Mouse (Mus musculus): ENCODE measurements at regions not wholly inside any gene's neighbourhood (a gene's known extent, or its start where the extent isn't known, plus 50 kb on each side); places are given as distances from the start of the nearest gene placed in this dataset.

DNA sequence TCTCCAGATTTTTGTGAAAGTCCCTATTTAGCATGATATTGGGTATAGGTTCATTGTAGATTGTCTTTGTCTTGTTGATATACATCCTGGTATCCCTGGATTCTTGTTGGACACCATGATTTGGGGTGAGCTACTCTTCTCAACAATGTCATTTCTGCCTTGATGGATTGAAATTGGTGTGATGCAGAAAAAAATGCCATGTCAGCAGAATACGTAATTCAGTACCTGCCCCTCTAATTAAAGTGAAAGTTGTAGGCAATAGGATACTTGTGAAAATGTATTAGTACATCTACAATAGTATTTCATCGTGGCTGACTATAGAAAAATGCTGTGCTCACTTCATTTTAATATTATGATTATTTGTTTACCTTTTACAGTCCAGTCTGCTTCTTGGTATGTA lies 280.7 kb upstream of the Gm21293 start:
- ATAC-seq (replicated peaks; ENCODE audit: low FRiP score, poor library complexity, severe bottlenecking) = no peak

DNA sequence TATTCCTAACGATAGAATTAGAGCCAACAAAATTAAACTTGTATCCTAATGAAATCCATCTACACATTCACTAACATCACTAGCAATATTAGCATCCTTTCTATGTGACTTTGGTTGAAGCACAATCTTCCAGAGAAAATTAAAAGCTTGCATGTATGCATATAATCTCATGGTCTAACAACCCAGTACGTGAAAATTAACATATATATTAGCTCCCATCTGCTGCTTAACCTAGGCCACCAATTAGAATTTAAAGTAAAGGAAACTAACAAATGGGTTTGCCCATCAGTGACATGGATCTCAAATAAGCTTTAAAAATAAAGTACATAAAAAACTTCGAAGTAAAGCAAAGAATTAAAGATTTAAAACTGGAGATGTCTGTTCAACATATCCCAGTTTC lies 278.9 kb upstream of the Gm21293 start:
- no peak for ATAC-seq (replicated peaks; ENCODE audit: low FRiP score, poor library complexity, severe bottlenecking)

DNA sequence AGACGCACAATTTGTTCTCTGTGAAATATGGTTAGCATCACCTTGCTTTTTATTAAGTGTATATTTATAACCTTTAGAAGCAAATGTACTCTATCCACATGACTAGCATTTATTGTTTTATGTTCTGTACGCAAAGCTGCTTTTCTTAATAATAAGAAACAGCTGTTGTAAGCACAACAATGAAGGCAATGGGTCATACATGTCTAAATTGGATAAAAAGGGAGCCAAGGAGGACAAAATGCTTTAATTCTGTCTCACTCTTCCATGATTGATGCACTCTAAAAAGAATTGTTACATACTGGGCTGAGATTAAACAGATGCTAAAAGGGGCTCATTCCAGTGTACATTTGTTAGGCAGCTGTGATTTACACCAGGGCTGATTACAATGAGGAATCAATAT lies 232.7 kb upstream of the Gm21293 start:
- ATAC-seq (replicated peaks; ENCODE audit: low FRiP score, poor library complexity, severe bottlenecking) = no peak

DNA sequence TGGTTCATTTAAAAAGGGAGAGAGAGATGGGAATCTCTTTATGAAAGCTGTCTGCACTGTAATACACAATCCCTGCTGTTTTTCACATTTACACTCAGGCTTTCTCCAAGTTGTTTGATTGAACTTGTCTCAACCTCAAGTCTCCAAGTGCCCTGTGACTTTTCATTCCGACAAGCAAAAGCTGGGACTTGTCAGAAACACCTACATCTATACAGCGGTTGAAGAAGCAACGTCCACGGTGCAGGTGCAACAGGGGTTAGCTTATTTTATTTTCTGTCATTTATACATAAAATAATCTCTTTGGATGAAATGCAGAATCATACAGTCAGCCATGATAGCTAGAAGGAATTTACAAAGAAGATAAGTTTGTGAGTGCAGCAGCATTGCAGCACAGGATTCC lies 184.6 kb upstream of the Gm21293 start:
- ATAC-seq (replicated peaks; ENCODE audit: low FRiP score, poor library complexity, severe bottlenecking) = no peak

DNA sequence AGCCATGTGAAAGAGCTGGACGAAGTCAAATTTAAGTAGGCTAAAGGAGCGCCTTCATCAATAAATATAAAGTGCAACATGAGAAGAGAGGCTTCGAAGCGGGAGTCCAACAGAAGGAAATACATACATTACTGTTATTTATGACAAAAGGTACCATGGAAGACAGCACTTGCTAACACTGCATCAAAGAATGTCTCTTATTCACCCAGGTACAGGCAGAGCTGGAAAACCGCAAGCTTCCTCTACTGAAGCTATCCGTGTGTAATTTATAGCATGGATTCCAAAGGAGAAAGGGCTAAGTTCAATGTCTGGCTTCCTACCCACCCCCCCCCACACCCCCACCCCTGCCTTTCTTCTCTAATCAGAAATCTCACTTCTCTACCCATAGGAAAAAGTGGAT lies 166.7 kb upstream of the Gm21293 start:
- no peak for ATAC-seq (replicated peaks; ENCODE audit: low FRiP score, poor library complexity, severe bottlenecking)

DNA sequence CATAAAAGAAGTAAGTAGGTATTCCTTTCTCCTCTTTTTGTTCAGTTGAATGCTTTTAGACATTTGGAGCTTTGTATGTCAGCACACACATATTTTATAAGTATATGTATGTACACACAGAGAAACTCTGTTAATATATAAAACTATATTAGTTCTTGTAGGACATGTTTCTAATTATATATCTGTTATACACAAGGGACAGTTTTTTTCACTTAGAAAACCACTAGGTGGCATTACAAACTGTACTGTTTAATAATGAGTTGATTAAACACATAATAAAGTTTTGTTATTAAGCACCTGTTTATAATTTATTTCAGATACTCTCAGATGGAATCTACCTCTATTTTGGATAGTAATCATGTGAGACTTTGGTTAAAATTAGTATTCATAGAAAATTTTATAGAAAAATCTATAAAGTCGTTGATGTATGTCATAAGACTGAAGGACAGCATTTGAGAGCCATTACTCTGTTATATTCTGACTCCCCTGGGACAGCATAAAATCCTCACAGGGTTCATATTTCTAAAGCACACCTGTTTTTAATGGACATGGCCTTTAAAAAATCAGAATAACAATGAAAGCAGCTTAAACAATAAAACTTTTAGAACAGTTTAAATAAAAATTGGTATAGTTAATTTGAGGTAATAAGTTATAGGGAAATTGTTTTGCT lies 158.4 kb upstream of the Gm21293 start:
- no peak for ATAC-seq (replicated peaks; ENCODE audit: low FRiP score, poor library complexity, severe bottlenecking)

DNA sequence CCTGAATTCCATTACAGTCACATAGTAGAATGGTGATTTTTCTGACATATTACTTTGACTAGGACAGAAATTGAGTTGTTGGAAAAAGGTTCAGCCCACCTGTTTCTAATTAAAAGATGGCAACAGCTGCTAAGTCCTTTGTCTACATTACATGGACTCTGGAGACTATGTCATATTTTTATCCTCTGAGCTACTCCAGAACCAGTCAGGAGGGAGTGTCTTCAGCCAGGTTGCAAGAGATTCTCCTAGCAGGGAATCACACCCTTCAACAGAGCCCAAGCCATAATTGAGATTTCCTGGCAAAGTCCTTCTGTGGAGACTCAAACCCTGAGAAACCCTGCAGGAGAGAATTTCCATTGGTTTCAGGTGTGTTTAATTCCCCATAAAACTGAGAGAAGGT lies 123.2 kb upstream of the Gm21293 start:
- no peak for ATAC-seq (replicated peaks; ENCODE audit: low FRiP score, poor library complexity, severe bottlenecking)

DNA sequence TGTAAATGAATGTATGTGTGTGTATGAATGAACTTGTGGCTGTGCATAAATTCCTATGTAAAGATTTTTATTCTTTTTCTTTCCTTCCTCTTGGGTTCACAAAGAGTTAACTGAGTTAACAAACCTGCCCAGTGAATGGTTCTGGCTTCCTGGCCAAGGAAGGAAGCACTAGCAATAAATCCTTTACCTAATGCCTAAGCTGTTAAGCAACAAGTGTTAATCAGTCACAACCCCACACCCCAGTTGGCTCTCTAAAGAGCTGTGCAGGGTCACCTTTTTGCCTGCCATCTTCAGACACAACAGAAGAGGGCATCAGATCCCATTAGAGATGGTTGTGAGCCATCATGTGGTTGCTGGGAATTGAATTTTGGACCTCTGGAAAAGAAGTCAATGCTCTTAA lies 121.2 kb upstream of the Gm21293 start:
- ATAC-seq (replicated peaks; ENCODE audit: low FRiP score, poor library complexity, severe bottlenecking) = no peak

DNA sequence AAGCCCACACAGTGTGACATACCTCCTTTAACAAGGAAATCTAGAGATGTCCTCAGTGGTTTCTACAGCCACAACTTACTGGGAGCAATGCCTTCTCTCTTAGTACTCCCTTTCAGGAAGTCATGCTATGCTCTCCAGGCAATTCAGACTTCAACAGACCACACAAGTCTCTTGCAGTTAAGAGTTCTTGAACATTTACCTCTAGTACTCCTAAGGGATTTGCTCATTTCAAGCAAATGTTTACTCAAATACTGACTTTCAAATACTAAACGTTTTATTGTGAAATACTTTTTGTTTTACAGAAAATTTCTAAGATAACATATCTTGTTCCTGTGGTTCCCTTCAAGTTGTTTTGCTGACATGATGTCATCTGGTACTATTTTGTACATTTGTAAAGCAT lies 114.6 kb upstream of the Gm21293 start:
- no peak for ATAC-seq (replicated peaks; ENCODE audit: low FRiP score, poor library complexity, severe bottlenecking)

DNA sequence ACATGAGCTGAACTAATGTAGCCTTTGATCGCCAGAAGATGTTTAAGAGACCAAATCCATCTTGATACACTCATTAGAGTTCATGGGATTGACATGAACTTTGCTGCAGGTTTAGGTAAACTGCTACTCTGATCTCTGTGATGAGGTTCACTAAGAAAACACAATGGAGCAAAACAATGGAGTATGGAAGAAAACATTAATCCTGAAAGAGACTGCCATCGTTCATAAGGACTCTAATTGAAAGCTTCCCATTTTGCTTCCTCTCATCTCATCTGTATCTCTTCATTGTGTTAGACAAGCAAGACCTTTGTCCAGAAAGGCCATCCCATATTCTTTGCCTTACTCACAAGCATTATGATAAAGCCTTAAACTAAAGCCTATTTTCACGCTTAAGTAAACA lies 110.0 kb upstream of the Gm21293 start:
- ATAC-seq (replicated peaks; ENCODE audit: low FRiP score, poor library complexity, severe bottlenecking) = no peak

DNA sequence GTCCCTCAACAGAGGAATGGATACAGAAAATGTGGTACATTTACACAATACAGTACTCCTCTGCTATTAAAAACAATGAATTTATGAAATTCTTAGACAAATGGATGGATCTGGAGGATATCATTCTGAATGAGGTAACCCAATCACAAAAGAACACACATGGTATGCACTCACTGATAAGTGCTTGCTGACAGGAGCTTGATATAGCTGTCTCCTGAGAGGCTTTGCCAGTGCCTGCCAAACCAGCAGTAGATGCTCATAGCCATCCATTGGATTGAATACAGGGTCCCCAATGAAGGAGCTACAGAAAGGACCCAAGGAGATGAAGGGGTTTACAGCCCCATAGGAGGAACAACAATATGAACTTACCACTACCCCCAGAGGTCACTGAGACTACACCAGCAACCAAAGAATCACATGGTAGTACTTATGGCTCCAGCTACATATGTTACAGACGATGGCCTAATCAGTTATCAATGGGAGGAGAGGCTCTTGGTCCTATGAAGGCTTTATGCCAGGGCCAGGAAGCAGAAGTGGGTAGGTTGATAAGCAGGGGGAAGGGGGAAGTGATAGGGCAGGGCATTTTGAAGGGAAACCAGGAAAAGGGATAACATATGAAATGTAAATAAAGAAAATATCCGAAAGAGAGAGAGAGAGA lies 100.9 kb upstream of the Gm21293 start:
- peak; percentile 70 for ATAC-seq (replicated peaks; ENCODE audit: low FRiP score, poor library complexity, severe bottlenecking)

DNA sequence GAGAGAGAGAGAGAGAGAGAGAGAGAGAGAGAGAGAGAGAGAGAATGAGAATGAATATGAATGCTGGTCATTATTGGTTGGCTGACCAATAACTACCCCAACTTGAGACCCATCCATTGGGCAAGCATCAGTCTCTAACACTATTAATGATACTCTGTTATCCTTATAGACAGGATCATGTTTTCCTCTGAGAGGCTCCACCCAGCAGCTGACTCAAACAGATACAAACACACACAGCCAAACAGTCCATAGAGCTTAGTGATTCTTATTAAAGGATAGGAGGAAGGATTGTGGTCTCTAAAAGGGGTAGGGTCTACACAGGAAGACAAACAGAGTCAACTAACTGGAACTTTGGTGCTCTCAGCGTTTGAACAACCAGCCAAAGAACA lies 100.4 kb upstream of the Gm21293 start:
- ATAC-seq (replicated peaks; ENCODE audit: low FRiP score, poor library complexity, severe bottlenecking) = peak; percentile 71

DNA sequence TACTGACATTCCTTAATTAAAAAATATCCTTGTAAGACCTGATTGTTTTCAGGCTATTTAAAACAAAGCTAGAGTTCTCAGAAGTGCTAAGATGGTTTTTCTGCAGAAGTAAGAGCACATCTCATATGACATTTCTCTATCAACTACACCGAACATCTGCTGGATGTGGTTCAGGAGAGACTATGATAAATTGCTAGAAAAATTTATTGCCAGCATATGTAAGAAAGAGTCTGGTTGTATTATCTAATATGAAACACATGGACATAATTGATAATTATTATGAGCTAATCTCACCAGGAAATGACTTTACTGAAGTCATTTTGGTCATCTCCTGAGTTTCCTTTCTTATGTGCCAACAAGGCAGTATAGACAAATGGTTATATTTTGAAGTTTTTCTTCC lies 99.2 kb upstream of the Gm21293 start:
- ATAC-seq (replicated peaks; ENCODE audit: low FRiP score, poor library complexity, severe bottlenecking) = peak; percentile 75
